Mouse (Mus musculus): ENCODE results near the gene Gm2000. TPM values are rescaled to one million over a fixed set of nuclear protein-coding genes. Genes with fewer than 3 reads are reported as not detected.

The Gm2000 gene
- 1,000 to 10,000 TPM; 1,151 to 1,306 TPM for polyA plus RNA-seq (2017; shearing (Covaris generic))

GRCm38 (mm10) chr1:156365740-156366139 lies at the start of gene Gm2000:
TSS of gene Gm2000 (plus strand) at chr1:156366040.

Other genes starting within 250 kb of the Gm2000 start
- under 1 TPM; 0.06 to 0.73 TPM for gene Fam163a, start 161.0 kb upstream of the Gm2000 start, polyA plus RNA-seq (2017; shearing (Covaris generic))
- gene Tdrd5, start 62.4 kb upstream of the Gm2000 start, polyA plus RNA-seq (2017; shearing (Covaris generic)) = 1 to 10 TPM in 1 of 2 experiments, under 1 TPM in 1; 0.18 to 3.0 TPM
- gene Nphs2, start 55.3 kb upstream of the Gm2000 start, polyA plus RNA-seq (2017; shearing (Covaris generic)) = not detected
- gene Axdnd1, start 55.1 kb downstream of the Gm2000 start, polyA plus RNA-seq (2017; shearing (Covaris generic)) = 1 to 10 TPM in 1 of 2 experiments, under 1 TPM in 1; 0.49 to 2.5 TPM
- gene Soat1, start 108.3 kb downstream of the Gm2000 start, polyA plus RNA-seq (2017; shearing (Covaris generic)) = 10 to 100 TPM; 30.9 to 43.2 TPM
- gene Gm10031, start 158.0 kb downstream of the Gm2000 start, polyA plus RNA-seq (2017; shearing (Covaris generic)) = under 1 TPM; 0.48 to 0.58 TPM
- gene Abl2, start 192.7 kb downstream of the Gm2000 start, polyA plus RNA-seq (2017; shearing (Covaris generic)) = 1 to 10 TPM; 2.6 to 4.8 TPM